Mouse (Mus musculus) embryonic facial prominence, embryonic 14.5 days (tissue): ENCODE data around the gene Mettl2. TPM values are rescaled to one million over a fixed set of nuclear protein-coding genes. Genes with fewer than 3 reads are reported as not detected.
A peak's percentile ranks its signal among the peaks of the same experiment; 100 is the strongest.

ENCODE experiments used
- ATAC-seq: fragments of 200-750 bp; cut with Nextera tagmentation; 2 replicates; pipeline ENCODE4 v1.8.0; 2017; ENCODE audit warnings: low read depth, moderate number of reproducible peaks, moderate TSS enrichment
- DNase-seq: peaks from one replicate; pipeline ENCODE4 v3.0.0-alpha.2; 2015; ENCODE audit warnings: low spot score
- H3K27ac ChIP-seq: fragments of 300-500 bp; sonication (generic); replicated peaks from 2 replicates; pipeline ENCODE4 v1.5.1; 2014; ENCODE audit warnings: low read depth, mild to moderate bottlenecking, low read length, moderate library complexity
- H3K27me3 ChIP-seq: fragments of 300-500 bp; sonication (generic); replicated peaks from 2 replicates; pipeline ENCODE4 v1.6.1; 2014; ENCODE audit warnings: low read length; ENCODE audit not compliant: control insufficient read depth, insufficient read depth
- H3K36me3 ChIP-seq: fragments of 300-500 bp; sonication (generic); 2 replicates; pipeline ENCODE4 v1.6.1; 2014; ENCODE audit warnings: low read length, mixed read lengths; ENCODE audit not compliant: control insufficient read depth, insufficient read depth
- H3K4me1 ChIP-seq: fragments of 300-500 bp; sonication (generic); 2 replicates; pipeline ENCODE4 v1.6.1; 2014; ENCODE audit warnings: antibody characterized with exemption, low read length; ENCODE audit not compliant: control insufficient read depth, insufficient read depth
- H3K4me2 ChIP-seq: fragments of 300-500 bp; sonication (generic); 2 replicates; pipeline ENCODE4 v1.6.1; 2014; ENCODE audit warnings: low read depth, mild to moderate bottlenecking, low read length, moderate library complexity, mixed read lengths
- H3K4me3 ChIP-seq: fragments of 300-500 bp; sonication (generic); 2 replicates; pipeline ENCODE4 v1.5.1; 2014; ENCODE audit warnings: low read depth, mild to moderate bottlenecking, low read length
- H3K9ac ChIP-seq: fragments of 300-500 bp; sonication (generic); 2 replicates; pipeline ENCODE4 v1.6.1; 2014; ENCODE audit warnings: low read depth, mild to moderate bottlenecking, low read length, moderate library complexity, mixed read lengths
- H3K9me3 ChIP-seq: fragments of 300-500 bp; sonication (generic); 2 replicates; pipeline ENCODE4 v1.6.1; 2016; ENCODE audit warnings: low read length; ENCODE audit not compliant: control insufficient read depth
- WGBS: fragments of 180-500 bp; shearing (Covaris S2); extraction: QIAGEN DNeasy Blood & Tissue Kit; methylation state at CpG from one replicate; pipeline ENCODE4 v1.1.7; 2014; 5-methylcytosine and 5-hydroxymethylcytosine counted together
- polyA plus RNA-seq: library from polyadenylated mRNA; unstranded; fragments of >200 nt; fragmentation: Nextera tagmentation; extraction: Ambion mirVana; gene quantifications from 2 replicates; pipeline ENCODE4 v1.2.1, GENCODE M21; 2014

Gene Mettl2
- polyA plus RNA-seq, 1 experiment from 2014 or later, result 25.5 TPM

DNA sequence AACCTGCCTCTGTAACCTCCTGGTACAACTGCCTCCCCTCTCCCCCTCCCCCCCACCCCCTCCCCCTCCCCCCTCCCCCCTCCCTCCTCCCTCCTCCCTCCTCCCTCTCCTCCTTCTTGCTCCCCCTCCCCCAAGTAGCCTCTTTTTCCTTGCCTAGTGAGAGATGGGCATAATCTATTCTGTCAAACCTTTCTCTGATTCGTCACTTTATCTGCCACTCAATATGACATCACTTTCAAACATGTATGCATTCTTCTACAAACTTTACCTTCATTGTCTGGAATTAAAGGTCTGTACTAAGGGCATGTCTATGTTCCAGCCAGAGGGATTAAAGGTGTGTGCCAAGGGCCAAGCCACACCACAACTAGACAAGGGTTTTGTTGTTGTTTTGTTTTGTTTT, 23.5 kb downstream of the Mettl2 start:
- 100% methylated on average over 1 of the region's 1 CpGs for WGBS
- Histone ChIP-seq H3K27ac (no peak overlapping the region), H3K4me2 (no peak overlapping the region), H3K9ac (no peak overlapping the region), H3K36me3 (no peaks in the 10 kb centered on the region), H3K4me3 (no peak overlapping the region), H3K27me3 (no peaks in the 10 kb centered on the region), H3K4me1 (peaks cover 6% of the 10 kb centered on the region), H3K9me3 (no peaks in the 10 kb centered on the region)
- DNase-seq (no peak), ATAC-seq (no peak)

GRCm38 (mm10) chr11:105150691-105151090, 24.5 kb downstream of the Mettl2 start:
- Histone ChIP-seq H3K27me3 (no peaks in the 10 kb centered on the region), H3K4me1 (peaks cover 6% of the 10 kb centered on the region), H3K36me3 (no peaks in the 10 kb centered on the region), H3K9ac (no peak overlapping the region), H3K4me3 (no peak overlapping the region), H3K9me3 (no peaks in the 10 kb centered on the region), H3K27ac (no peak overlapping the region), H3K4me2 (no peak overlapping the region)
- DNase-seq (no peak), ATAC-seq (no peak)
- 60% methylated on average over 4 of the region's 4 CpGs for WGBS

- Histone ChIP-seq H3K4me2 (peak overlapping the region; percentile 18; the same call in 1 of the 2 replicates), H3K27ac (no peak overlapping the region), H3K4me1 (peaks cover 6% of the 10 kb centered on the region), H3K4me3 (no peak overlapping the region), H3K36me3 (no peaks in the 10 kb centered on the region), H3K27me3 (no peaks in the 10 kb centered on the region), H3K9ac (no peak overlapping the region), H3K9me3 (no peaks in the 10 kb centered on the region)
- WGBS, result 23% methylated on average over 17 of the region's 19 CpGs
- peak; percentile 65; the same call in 1 of the 2 replicates for ATAC-seq
- peak; percentile 31 for DNase-seq
These were observed 25.2 kb downstream of the Mettl2 start for GRCm38 (mm10) chr11:105151226-105152016.

- Histone ChIP-seq H3K27me3 (no peaks in the 10 kb centered on the region), H3K36me3 (no peaks in the 10 kb centered on the region), H3K4me2 (no peak overlapping the region), H3K9me3 (no peaks in the 10 kb centered on the region), H3K4me3 (no peak overlapping the region), H3K9ac (no peak overlapping the region), H3K27ac (no peak overlapping the region), H3K4me1 (peaks cover 6% of the 10 kb centered on the region)
- DNase-seq (no peak), ATAC-seq (no peak)
- WGBS, result no CpG with 5 or more reads among the region's 4 CpGs
These were observed 25.7 kb downstream of the Mettl2 start for GRCm38 (mm10) chr11:105152017-105152300.

DNA sequence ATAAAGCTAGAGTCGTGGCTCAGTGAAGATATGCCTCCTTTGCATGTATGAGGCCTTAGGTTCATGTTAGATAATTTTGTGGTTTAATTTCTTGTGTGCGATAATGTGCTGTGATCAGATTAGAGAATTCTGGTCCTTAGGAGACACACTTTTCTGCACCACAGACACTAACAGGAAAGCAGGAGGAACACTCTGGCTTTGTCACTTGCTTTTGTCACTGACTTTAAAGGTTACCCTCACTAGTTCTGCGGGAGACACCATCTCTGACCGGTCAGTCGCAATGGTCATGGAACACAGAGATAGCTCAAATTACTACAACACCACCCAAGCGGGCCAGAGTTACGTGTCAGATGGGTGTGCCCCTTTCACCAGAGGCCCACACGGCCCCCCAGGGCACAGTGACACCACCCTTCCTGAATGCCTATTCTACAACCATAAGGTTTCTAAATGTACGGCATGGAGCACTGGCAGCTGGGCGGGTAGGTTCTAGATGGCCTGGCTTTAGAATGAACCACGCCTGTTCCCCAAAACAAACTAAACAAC, 26.2 kb downstream of the Mettl2 start:
- H3K9me3 ChIP-seq, result no peaks in the 10 kb centered on the region
- no peak overlapping the region for H3K27ac ChIP-seq
- H3K36me3 ChIP-seq, result no peaks in the 10 kb centered on the region
- no peak overlapping the region for H3K4me2 ChIP-seq
- H3K4me1 ChIP-seq, result peaks cover 6% of the 10 kb centered on the region
- H3K9ac ChIP-seq, result no peak overlapping the region
- 60% methylated on average over 11 of the region's 11 CpGs for WGBS
- no peaks in the 10 kb centered on the region for H3K27me3 ChIP-seq
- no peak for DNase-seq
- ATAC-seq, result no peak
- H3K4me3 ChIP-seq, result no peak overlapping the region

GRCm38 (mm10) chr11:105153068-105153833, 27.0 kb downstream of the Mettl2 start:
- Histone ChIP-seq H3K27ac (no peak overlapping the region), H3K27me3 (no peaks in the 10 kb centered on the region), H3K36me3 (no peaks in the 10 kb centered on the region), H3K4me3 (no peak overlapping the region), H3K4me2 (no peak overlapping the region), H3K9me3 (no peaks in the 10 kb centered on the region), H3K9ac (no peak overlapping the region), H3K4me1 (peaks cover 6% of the 10 kb centered on the region)
- DNase-seq (peak; percentile 38), ATAC-seq (peak; percentile 77)
- 10% methylated on average over 12 of the region's 12 CpGs for WGBS

- 49% methylated on average over 4 of the region's 4 CpGs for WGBS
- Histone ChIP-seq H3K9me3 (no peaks in the 10 kb centered on the region), H3K4me1 (peaks cover 6% of the 10 kb centered on the region), H3K36me3 (no peaks in the 10 kb centered on the region), H3K4me2 (no peak overlapping the region), H3K4me3 (no peak overlapping the region), H3K27me3 (no peaks in the 10 kb centered on the region), H3K9ac (no peak overlapping the region), H3K27ac (no peak overlapping the region)
- no peak for ATAC-seq
- DNase-seq, result no peak
These were observed 29.7 kb downstream of the Mettl2 start for GRCm38 (mm10) chr11:105155915-105156314.

- Histone ChIP-seq H3K27me3 (no peaks in the 10 kb centered on the region), H3K4me3 (no peak overlapping the region), H3K9ac (no peak overlapping the region), H3K36me3 (no peaks in the 10 kb centered on the region), H3K4me2 (no peak overlapping the region), H3K9me3 (no peaks in the 10 kb centered on the region), H3K4me1 (peaks cover 6% of the 10 kb centered on the region), H3K27ac (no peak overlapping the region)
- 81% methylated on average over 19 of the region's 19 CpGs for WGBS
- ATAC-seq (no peak), DNase-seq (no peak)
These were observed 30.6 kb downstream of the Mettl2 start for GRCm38 (mm10) chr11:105156748-105157267.
